Mouse (Mus musculus): ENCODE measurements at regions not wholly inside any gene's neighbourhood (a gene's known extent, or its start where the extent isn't known, plus 50 kb on each side); places are given as distances from the start of the nearest gene placed in this dataset.
"Not testable (repeated sequence)": the region's sequence is repeated elsewhere in the genome, so short reads cannot be mapped to it uniquely, and the experiment has no call there.

GRCm38 (mm10) chr2:48315306-48315705, 498.6 kb upstream of the Acvr2a start:
- DNase-seq (ENCODE audit: low spot score), result no peak

- DNase-seq (ENCODE audit: low spot score), result no peak
These were observed 497.6 kb upstream of the Acvr2a start for GRCm38 (mm10) chr2:48316180-48316889.

GRCm38 (mm10) chr2:48317821-48318220, 496.1 kb upstream of the Acvr2a start:
- DNase-seq (ENCODE audit: low spot score), result no peak

GRCm38 (mm10) chr2:48318384-48319030, 495.4 kb upstream of the Acvr2a start:
- DNase-seq (ENCODE audit: low spot score), result no peak

- no peak for DNase-seq (ENCODE audit: low spot score)
These were observed 492.4 kb upstream of the Acvr2a start for GRCm38 (mm10) chr2:48321471-48321870.

GRCm38 (mm10) chr2:48322278-48322677, 491.6 kb upstream of the Acvr2a start:
- DNase-seq (ENCODE audit: low spot score), result no peak

GRCm38 (mm10) chr2:48328204-48328603, 485.7 kb upstream of the Acvr2a start:
- no peak for DNase-seq (ENCODE audit: low spot score)

GRCm38 (mm10) chr2:48332783-48333182, 481.1 kb upstream of the Acvr2a start:
- no peak for DNase-seq (ENCODE audit: low spot score)

- no peak for DNase-seq (ENCODE audit: low spot score)
These were observed 465.9 kb upstream of the Acvr2a start for GRCm38 (mm10) chr2:48348021-48348420.

GRCm38 (mm10) chr2:48349794-48350193, 464.1 kb upstream of the Acvr2a start:
- DNase-seq (ENCODE audit: low spot score), result no peak

- no peak for DNase-seq (ENCODE audit: low spot score)
These were observed 463.7 kb upstream of the Acvr2a start for GRCm38 (mm10) chr2:48350206-48350605.

GRCm38 (mm10) chr2:48371572-48371971, 442.3 kb upstream of the Acvr2a start:
- DNase-seq (ENCODE audit: low spot score), result not testable (repeated sequence)

- no peak for DNase-seq (ENCODE audit: low spot score)
These were observed 440.8 kb upstream of the Acvr2a start for GRCm38 (mm10) chr2:48373086-48373485.

GRCm38 (mm10) chr2:48374302-48374701, 439.6 kb upstream of the Acvr2a start:
- no peak for DNase-seq (ENCODE audit: low spot score)

GRCm38 (mm10) chr2:48378160-48378559, 435.7 kb upstream of the Acvr2a start:
- DNase-seq (ENCODE audit: low spot score), result no peak

GRCm38 (mm10) chr2:48378749-48379148, 435.2 kb upstream of the Acvr2a start:
- no peak for DNase-seq (ENCODE audit: low spot score)

- DNase-seq (ENCODE audit: low spot score), result no peak
These were observed 433.8 kb upstream of the Acvr2a start for GRCm38 (mm10) chr2:48380140-48380539.

GRCm38 (mm10) chr2:48380786-48381185, 433.1 kb upstream of the Acvr2a start:
- no peak for DNase-seq (ENCODE audit: low spot score)

- no peak for DNase-seq (ENCODE audit: low spot score)
These were observed 432.3 kb upstream of the Acvr2a start for GRCm38 (mm10) chr2:48381481-48382075.

- no peak for DNase-seq (ENCODE audit: low spot score)
These were observed 415.4 kb upstream of the Acvr2a start for GRCm38 (mm10) chr2:48398504-48398903.

- DNase-seq (ENCODE audit: low spot score), result no peak
These were observed 414.7 kb upstream of the Acvr2a start for GRCm38 (mm10) chr2:48399191-48399590.

- DNase-seq (ENCODE audit: low spot score), result no peak
These were observed 411.1 kb upstream of the Acvr2a start for GRCm38 (mm10) chr2:48402813-48403212.

GRCm38 (mm10) chr2:48404460-48404859, 409.4 kb upstream of the Acvr2a start:
- DNase-seq (ENCODE audit: low spot score), result no peak

Data from ovary, postnatal 14 days (tissue).